Mouse (Mus musculus) bone marrow, adult 2 months (tissue): ENCODE data around the gene Icam4.

Experiments
- CTCF ChIP-seq: fragments of 200-500 bp; IDR thresholded peaks from 2 replicates; pipeline ENCODE4 v1.5.1; 2011; ENCODE audit warnings: low read length, control low read depth; ENCODE audit not compliant: control insufficient read depth, insufficient read depth
- POLR2A ChIP-seq: fragments of 200-500 bp; IDR thresholded peaks from 2 replicates; pipeline ENCODE4 v1.6.1; 2011; ENCODE audit warnings: low read depth, mild to moderate bottlenecking, control low read depth, low read length, borderline replicate concordance; ENCODE audit not compliant: control insufficient read depth

DNA sequence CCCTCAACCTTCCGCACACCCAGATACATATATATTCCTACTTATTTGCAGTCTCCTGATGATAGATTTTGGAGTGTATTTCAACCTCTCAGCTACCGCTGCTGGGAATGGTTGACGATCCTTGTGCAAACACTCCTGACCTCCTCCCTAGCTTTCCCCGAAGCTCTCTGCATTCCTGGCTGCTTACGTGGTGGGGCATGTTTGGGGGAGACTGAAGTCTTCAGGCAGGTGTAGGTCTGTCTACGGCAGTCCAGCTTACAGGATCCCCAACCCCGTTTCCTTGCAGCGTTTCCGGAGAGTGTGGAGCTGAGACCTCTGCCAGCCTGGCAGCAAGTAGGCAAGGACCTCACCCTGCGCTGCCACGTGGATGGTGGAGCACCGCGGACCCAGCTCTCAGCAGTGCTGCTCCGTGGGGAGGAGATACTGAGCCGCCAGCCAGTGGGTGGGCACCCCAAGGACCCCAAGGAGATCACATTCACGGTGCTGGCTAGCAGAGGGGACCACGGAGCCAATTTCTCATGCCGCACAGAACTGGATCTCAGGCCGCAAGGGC, 3.8 kb upstream of the Icam4 start:
- TF ChIP-seq CTCF (no peak), POLR2A (no peak)
